Mouse (Mus musculus) layer of hippocampus, adult 9-11 months (tissue): ENCODE measurements at regions not wholly inside any gene's neighbourhood (a gene's known extent, or its start where the extent isn't known, plus 50 kb on each side); places are given as distances from the start of the nearest gene placed in this dataset.

Source experiments
- DNase-seq: peaks from one replicate; pipeline ENCODE4 v3.0.0; 2022

DNA sequence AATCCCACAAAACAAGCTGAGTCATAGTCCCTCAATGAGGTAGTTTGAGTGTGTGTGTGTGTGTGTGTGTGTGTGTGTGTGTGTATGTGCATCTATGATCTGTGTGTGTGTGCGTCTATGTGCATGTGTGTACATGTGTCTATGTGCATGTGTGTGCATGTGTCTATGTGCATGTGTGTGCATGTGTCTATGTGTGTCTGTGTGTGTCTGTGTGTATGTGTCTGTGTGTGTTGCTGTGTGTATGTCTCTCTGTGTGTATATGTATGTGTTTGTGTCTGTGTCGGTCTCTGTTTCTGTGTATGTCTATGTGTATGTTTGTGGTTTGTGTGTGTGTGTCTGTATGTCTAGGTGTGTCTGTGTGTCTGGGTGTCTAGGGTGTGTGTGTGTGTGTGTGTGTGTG lies 309.1 kb upstream of the Brinp3 start:
- DNase-seq: no peak

DNA sequence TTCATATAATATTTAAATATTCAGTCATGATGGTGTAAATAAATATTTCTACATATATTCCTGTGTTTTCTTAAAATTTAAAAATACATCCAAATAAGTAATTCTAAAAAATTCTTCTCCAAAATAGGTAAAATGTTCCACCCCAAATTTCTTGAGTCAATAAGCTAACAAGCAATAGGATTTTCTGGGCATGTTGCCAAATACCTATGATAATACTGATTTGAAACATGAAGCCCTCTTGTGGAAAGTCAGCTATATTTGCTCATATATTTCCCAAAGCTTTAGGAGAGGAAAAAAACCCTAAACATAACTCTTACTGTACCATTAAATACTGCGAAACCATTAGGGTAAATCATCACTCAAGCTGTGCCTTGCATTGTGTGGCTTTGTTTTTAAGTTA lies 282.9 kb upstream of the Brinp3 start:
- DNase-seq: no peak

DNA sequence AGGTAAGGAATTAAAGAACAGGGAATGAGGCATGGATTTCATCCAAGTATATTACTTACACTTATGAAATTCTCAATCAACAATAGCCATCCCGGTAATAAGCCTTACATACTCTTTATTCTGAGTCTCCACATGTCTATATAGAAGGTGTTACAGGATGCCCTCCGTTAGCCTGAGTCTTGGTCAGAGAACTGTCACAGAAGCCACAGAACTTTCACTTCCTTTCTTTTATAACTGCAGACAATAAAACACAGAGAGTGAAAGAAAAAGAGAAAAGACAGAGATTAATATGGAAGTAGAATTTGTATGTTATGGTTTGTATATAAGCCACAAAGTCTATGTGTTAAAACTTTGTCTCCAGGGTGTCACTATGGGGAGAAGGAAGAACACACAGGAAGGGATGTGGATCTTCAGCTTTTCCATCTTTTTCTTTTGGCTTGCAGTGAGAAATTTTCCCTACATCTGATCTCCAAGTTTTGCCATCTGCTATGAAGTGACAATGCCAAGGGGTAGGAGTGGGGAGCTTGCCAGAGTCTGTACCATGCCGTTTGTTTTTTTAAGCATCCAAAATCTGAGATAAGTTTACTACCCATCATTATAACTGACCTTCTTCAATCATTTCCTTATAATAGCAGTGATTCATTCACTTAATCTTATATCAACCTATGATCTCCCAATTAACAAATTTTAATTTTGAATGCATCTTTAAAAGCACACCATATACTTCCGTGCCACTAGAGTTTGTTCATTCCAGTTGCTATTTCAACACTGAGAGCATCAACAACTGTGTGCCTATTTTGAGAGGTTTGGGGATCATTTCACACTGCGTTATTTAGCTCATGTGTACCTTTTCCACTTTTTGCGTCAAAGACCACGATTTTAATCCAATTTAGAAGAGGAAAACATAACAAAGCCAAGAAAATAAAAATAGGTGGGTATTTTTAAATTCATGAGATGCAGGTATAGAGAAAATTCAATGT lies 262.8 kb upstream of the Brinp3 start:
- peak; percentile 57 for DNase-seq

DNA sequence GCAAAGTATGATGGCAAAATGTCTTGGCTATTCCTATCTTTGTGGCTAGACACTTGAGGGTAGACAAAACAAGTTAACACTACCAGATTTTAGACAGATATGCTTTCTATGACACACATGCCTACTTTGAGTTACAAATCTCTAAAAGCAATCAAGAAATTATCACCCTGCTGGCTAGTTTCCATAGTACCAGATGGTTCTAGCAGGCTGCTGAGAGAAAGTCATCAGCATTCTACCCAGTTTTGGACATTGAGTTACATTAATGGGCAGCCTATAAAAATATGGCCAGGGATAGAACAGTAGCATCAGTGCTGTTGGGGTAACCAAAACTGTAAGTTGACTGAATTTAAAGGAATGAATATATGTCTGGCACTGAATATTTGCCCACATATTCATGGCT lies 234.2 kb upstream of the Brinp3 start:
- DNase-seq: no peak

DNA sequence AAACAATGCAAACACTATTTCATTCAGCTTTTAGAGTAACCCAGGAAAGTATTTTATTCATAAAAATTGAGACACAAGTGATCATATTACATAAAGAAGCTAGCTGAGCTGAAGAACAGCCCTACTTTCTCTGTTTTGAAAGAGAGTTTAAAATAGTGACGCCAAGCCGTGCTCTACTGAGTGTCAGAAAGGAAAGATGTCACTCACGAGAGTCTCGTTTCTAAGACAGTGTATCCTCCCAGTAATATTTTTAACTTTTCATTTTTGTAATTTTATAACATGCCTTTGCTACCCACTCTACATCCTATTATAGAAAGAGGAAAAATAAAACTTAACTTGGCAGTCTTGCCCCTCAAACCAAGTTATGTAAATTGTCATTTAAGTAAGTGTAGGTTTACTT lies 195.5 kb upstream of the Brinp3 start:
- DNase-seq: no peak

DNA sequence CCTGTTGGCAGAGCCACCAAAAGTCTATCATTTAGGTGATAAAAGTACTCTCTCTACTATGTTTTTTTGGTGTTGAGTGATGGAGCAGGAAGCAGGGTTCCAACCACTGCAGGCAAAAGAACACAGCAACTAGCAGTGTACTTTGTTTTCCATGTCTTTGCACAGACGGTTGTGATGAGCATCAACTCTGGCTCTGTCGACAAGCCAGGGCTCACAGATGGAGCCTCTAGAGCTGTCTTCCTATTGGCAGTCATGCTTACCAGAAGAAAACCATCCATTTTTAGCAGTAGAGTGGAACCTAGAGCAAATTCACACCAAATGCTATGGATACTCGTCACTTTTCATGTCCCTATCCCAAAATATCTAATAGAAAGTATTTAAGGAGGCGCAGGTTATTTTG lies 182.0 kb upstream of the Brinp3 start:
- peak; percentile 51 for DNase-seq

DNA sequence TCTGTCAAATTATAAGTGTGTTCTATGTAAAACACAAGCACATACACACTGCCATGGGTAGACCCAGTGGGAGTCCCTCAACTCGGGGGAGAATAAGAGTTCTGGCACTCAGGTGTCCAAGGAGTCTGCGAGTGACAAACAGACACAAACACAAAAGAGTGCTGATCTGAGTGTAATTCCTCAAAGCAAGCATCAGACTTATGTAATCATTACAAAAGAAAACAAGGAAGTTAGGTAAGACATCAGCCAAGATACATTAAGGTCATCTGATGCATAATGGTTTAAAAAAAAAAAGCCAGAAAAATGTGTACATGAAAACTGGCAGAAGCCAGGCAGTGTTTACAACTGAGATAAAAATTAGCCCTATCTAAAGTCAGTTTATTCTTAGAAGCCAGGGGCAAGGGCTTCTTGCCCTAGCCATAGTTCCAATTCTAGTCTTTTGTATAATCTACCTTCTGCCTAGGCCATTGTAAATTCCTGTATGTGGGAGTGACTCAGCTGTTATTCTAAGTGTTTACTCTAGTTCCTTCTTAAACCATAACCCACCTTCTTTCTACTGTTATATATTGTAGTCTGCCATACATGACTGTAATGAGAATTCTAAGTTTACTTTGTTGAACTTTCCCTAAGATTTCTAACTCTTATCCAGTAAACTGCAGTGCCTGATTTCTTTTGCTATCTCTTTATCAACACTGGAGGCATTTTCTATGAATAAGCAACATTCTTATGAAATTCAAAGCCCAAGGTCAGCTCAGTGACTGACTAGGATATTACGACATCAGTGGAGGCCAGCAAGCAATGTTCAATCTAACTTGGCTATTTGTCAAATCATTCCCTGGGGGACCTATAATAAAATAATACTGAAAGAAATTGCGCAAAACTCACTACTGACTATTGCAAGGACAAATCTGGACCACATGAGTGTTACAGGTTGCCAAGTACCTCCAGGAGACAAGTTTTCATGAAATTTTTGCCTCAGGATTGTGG lies 178.1 kb upstream of the Brinp3 start:
- no peak for DNase-seq

DNA sequence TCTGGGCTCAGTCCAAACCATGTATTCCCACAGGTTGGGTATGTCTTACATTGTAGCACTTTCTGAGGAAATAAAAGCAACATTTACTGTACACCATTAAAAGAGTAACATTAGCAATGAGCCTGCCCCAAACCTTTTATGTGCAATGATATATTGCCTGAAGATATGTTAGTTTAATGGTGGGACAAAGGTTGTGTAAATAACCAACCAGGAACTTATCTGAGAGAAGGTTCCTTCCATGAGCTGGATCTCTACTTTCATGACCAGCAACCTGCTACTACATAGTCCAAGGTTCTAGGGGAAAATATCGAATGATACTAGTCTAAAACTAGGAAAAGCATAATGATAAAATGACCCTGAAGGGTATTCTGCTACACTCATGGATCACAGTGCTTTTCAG lies 172.5 kb upstream of the Brinp3 start:
- DNase-seq: no peak

DNA sequence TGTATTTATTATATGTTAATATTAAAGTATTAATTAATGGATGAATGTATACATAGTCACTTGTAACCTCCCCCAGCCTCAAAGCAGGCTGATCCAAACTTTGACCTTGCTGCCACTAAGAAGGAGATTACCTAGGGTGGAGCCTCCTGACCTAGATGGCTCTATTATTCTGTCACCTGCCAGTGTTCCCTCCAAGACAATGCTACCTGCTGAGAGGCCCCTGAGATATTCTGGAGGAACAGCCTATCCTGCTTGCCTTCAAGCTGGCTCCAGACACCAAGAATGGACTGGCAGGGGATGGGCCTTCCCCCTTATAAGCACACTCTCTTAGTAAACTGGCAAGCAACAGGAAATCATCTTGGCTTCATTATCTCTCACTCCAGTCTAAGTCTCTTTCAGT lies 171.7 kb upstream of the Brinp3 start:
- no peak for DNase-seq

DNA sequence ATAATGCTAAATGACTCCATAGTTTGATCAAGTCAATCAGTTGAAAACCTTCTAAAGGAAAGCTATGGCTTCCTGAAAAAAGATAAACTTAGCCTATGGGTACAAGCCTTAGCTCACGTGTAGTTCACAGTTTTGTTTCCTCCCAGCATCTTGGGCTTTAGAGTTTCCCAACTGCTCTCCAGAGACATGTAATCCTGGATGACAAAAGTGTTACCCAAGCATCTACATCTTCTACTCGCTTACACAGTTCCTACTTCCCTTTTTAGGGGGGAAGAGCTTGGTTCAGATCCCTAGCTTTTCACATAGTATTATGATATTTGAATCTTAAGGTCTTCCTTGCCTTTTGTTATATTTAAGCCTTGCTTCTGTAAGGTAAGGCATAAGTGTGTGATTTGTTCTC lies 157.5 kb upstream of the Brinp3 start:
- no peak for DNase-seq

DNA sequence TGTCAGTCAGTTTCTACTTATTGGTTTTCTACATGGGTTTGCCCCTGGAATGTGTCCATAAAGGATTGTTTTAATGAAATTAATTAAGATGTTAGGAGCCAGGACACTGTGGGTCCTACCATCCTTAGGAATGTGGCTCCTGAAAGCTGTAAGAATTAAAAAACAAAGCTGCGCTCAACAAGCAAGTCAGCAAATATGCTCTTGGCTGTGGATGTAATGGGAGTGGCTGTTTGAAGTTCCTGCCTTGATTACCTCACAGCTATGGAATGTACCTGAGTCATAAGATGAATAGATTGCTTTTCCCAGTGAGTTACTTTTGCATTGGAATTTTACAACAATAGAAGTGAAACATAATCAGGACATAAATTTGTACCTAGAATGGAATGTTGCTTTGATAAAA lies 137.6 kb upstream of the Brinp3 start:
- no peak for DNase-seq

DNA sequence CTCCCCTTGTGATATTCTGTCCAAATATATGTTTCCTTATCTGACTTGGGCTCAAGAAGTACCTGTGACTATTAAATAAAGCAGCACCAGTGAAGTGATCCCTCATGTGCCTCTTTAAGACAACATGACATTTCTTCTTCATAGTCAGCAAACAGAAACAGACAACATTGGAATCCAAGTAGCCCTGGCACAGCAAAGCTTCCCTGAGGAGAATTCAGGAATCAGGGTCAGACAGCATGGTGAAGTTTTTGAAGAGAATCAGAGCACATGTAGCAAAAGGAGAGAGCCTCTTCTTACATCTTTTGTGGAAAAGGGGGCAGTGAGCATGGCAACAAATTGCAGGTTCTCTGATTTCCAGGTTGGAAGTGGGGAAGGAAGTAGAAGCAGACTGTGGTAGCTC lies 136.3 kb upstream of the Brinp3 start:
- no peak for DNase-seq

DNA sequence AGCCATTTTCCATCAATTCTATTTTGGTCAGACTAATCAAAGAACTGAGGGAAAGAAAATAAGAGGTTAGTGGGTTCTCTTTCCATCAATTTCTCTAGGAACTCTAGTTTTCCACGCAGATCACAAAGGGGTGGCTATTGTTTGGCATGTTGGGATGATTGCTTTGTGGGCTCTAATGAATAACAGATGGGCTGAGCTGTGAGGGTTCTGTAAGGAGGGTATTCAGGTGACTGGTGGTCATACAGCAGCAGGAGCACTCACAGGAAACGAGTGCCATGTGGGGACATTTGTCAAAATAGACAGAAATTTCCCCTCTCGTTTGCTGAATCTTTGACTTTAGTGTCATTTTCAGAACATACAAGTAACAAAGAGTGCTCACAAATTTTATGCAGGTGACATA lies 134.9 kb upstream of the Brinp3 start:
- DNase-seq: no peak

DNA sequence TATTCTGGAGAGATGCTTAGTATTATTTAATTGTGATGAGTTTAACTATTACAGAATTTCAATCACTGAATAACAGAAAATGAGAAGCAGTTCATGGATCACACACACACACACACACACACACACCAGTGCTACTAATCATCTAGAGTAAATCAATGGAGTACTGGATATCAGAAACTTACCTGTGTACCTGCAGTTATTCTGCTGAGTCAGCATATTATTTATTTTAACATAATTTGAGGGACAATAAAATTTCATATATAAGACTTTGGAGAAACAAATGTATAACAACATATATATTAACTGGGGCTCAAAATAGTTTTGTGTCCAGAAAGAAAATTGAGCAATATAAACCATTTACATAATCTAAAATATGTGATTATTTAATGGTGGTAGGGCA lies 134.4 kb upstream of the Brinp3 start:
- no peak for DNase-seq

DNA sequence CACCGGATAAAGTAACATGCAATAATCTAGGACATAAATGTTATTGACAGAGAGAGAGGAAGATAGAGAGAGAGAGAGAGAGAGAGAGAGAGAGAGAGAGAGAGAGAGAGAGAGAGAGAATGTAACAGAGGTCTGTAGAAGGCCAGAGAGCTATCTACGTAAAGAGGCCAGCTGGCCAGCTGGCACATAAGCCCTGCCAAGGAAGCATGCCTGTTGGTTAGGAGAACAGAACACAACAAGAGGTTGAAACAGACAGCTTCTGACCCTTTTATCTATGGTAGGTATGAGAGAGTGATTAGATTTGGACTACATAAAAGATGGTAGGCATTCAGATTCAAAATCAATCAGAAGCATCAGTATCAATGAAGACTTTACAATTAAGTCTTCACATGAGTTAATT lies 130.8 kb upstream of the Brinp3 start:
- DNase-seq: no peak
